Mouse (Mus musculus) neural tube, embryonic 12.5 days (tissue): ENCODE results near the gene Ccdc183. TPM values are rescaled to one million over a fixed set of nuclear protein-coding genes. Genes with fewer than 3 reads are reported as not detected.

Experiments
- ATAC-seq: fragments of 200-750 bp; cut with Nextera tagmentation; 2 replicates; pipeline ENCODE4 v1.8.0; 2017; ENCODE audit warnings: low read depth, mild to moderate bottlenecking, moderate TSS enrichment, moderate library complexity; ENCODE audit not compliant: low FRiP score
- H3K27ac ChIP-seq: fragments of 300-500 bp; sonication (generic); 2 replicates; pipeline ENCODE4 v1.5.1; 2016
- H3K27me3 ChIP-seq: fragments of 300-500 bp; sonication (generic); replicated peaks from 2 replicates; pipeline ENCODE4 v1.6.1; 2016; ENCODE audit warnings: mild to moderate bottlenecking
- H3K36me3 ChIP-seq: fragments of 300-500 bp; sonication (generic); 2 replicates; pipeline ENCODE4 v1.6.1; 2016; ENCODE audit warnings: mild to moderate bottlenecking
- H3K4me1 ChIP-seq: fragments of 300-500 bp; sonication (generic); 2 replicates; pipeline ENCODE4 v1.6.1; 2016
- H3K4me2 ChIP-seq: fragments of 300-500 bp; sonication (generic); replicated peaks from 2 replicates; pipeline ENCODE4 v1.6.1; 2016; ENCODE audit warnings: mild to moderate bottlenecking
- H3K4me3 ChIP-seq: fragments of 300-500 bp; sonication (generic); 2 replicates; pipeline ENCODE4 v1.5.1; 2016
- H3K9ac ChIP-seq: fragments of 300-500 bp; sonication (generic); 2 replicates; pipeline ENCODE4 v1.6.1; 2016; ENCODE audit warnings: mild to moderate bottlenecking
- H3K9me3 ChIP-seq: fragments of 300-500 bp; sonication (generic); 2 replicates; pipeline ENCODE4 v1.6.1; 2016; ENCODE audit warnings: mild to moderate bottlenecking
- WGBS: fragments of 180-500 bp; shearing (Covaris S2); methylation state at CpG from one replicate; pipeline ENCODE4 v1.1.7; 2016; 5-methylcytosine and 5-hydroxymethylcytosine counted together
- polyA plus RNA-seq: library from polyadenylated mRNA; unstranded; fragments of >200 nt; fragmentation: Nextera tagmentation; extraction: Ambion mirVana; gene quantifications from 2 replicates; pipeline ENCODE4 v1.2.1, GENCODE M21; 2016

Ccdc183 gene
- polyA plus RNA-seq, 1 experiment from 2014 or later: 0.30 TPM

- Histone ChIP-seq H3K9me3 (no peaks in the 10 kb centered on the region), H3K27me3 (no peaks in the 10 kb centered on the region), H3K36me3 (peaks cover 74% of the 10 kb centered on the region), H3K4me3 (no peak overlapping the region), H3K4me1 (no peaks in the 10 kb centered on the region), H3K27ac (no peak overlapping the region), H3K9ac (no peak overlapping the region), H3K4me2 (no peak overlapping the region)
- WGBS: 91% methylated on average over 2 of the region's 2 CpGs
- no peak for ATAC-seq
Measured at GRCm38 (mm10) chr2:25600037-25600436, 17.4 kb downstream of the Ccdc183 start.

- H3K9ac ChIP-seq: no peak overlapping the region
- no peaks in the 10 kb centered on the region for H3K9me3 ChIP-seq
- H3K36me3 ChIP-seq: peaks cover 81% of the 10 kb centered on the region
- H3K4me2 ChIP-seq: no peak overlapping the region
- no peak for ATAC-seq
- WGBS: 94% methylated on average over 1 of the region's 1 CpGs
- no peak overlapping the region for H3K27ac ChIP-seq
- H3K27me3 ChIP-seq: no peaks in the 10 kb centered on the region
- H3K4me3 ChIP-seq: no peak overlapping the region
- no peaks in the 10 kb centered on the region for H3K4me1 ChIP-seq
Measured at GRCm38 (mm10) chr2:25598749-25599148, 18.7 kb downstream of the Ccdc183 start.

GRCm38 (mm10) chr2:25596765-25597510 is 20.5 kb downstream of the Ccdc183 start:
- Histone ChIP-seq H3K27me3 (no peaks in the 10 kb centered on the region), H3K27ac (no peak overlapping the region), H3K9me3 (no peaks in the 10 kb centered on the region), H3K4me2 (no peak overlapping the region), H3K4me1 (no peaks in the 10 kb centered on the region), H3K9ac (no peak overlapping the region), H3K4me3 (no peak overlapping the region), H3K36me3 (peaks cover 93% of the 10 kb centered on the region)
- 98% methylated on average over 5 of the region's 5 CpGs for WGBS
- ATAC-seq: no peak

GRCm38 (mm10) chr2:25591863-25592262 is 25.6 kb downstream of the Ccdc183 start:
- ATAC-seq: no peak
- no peak overlapping the region for H3K4me3 ChIP-seq
- H3K36me3 ChIP-seq: peaks cover 90% of the 10 kb centered on the region
- 88% methylated on average over 2 of the region's 2 CpGs for WGBS
- H3K9ac ChIP-seq: no peak overlapping the region
- H3K4me2 ChIP-seq: no peak overlapping the region
- H3K27me3 ChIP-seq: no peaks in the 10 kb centered on the region
- no peak overlapping the region for H3K27ac ChIP-seq
- no peaks in the 10 kb centered on the region for H3K9me3 ChIP-seq
- no peaks in the 10 kb centered on the region for H3K4me1 ChIP-seq

GRCm38 (mm10) chr2:25588227-25588907 is 29.1 kb downstream of the Ccdc183 start:
- Histone ChIP-seq H3K27me3 (no peaks in the 10 kb centered on the region), H3K9ac (no peak overlapping the region), H3K9me3 (no peaks in the 10 kb centered on the region), H3K36me3 (peaks cover 92% of the 10 kb centered on the region), H3K4me2 (no peak overlapping the region), H3K4me1 (peaks cover 5% of the 10 kb centered on the region; the same call in 1 of the 2 replicates), H3K4me3 (no peak overlapping the region), H3K27ac (no peak overlapping the region)
- 96% methylated on average over 8 of the region's 8 CpGs for whole genome bisulfite sequencing
- no peak for ATAC-seq

GRCm38 (mm10) chr2:25587290-25587689 is 30.2 kb downstream of the Ccdc183 start:
- ATAC-seq: no peak
- no peaks in the 10 kb centered on the region for H3K27me3 ChIP-seq
- H3K4me2 ChIP-seq: no peak overlapping the region
- WGBS: 90% methylated on average over 8 of the region's 8 CpGs
- peaks cover 16% of the 10 kb centered on the region for H3K4me1 ChIP-seq
- no peaks in the 10 kb centered on the region for H3K9me3 ChIP-seq
- no peak overlapping the region for H3K4me3 ChIP-seq
- peaks cover 85% of the 10 kb centered on the region for H3K36me3 ChIP-seq
- H3K9ac ChIP-seq: no peak overlapping the region
- H3K27ac ChIP-seq: no peak overlapping the region

- peaks cover 5% of the 10 kb centered on the region for H3K27me3 ChIP-seq
- H3K4me3 ChIP-seq: no peak overlapping the region
- H3K4me2 ChIP-seq: no peak overlapping the region
- H3K9me3 ChIP-seq: no peaks in the 10 kb centered on the region
- H3K27ac ChIP-seq: no peak overlapping the region
- ATAC-seq: no peak
- WGBS: 87% methylated on average over 3 of the region's 3 CpGs
- H3K9ac ChIP-seq: no peak overlapping the region
- H3K4me1 ChIP-seq: peaks cover 31% of the 10 kb centered on the region
- peaks cover 69% of the 10 kb centered on the region for H3K36me3 ChIP-seq
Measured at GRCm38 (mm10) chr2:25585601-25586000, 31.9 kb downstream of the Ccdc183 start.

GRCm38 (mm10) chr2:25584856-25585255 is 32.6 kb downstream of the Ccdc183 start:
- no peak overlapping the region for H3K27ac ChIP-seq
- peaks cover 62% of the 10 kb centered on the region for H3K36me3 ChIP-seq
- H3K4me1 ChIP-seq: peaks cover 35% of the 10 kb centered on the region
- peaks cover 13% of the 10 kb centered on the region for H3K27me3 ChIP-seq
- no peak overlapping the region for H3K4me3 ChIP-seq
- WGBS: 86% methylated on average over 4 of the region's 4 CpGs
- ATAC-seq: no peak
- no peak overlapping the region for H3K4me2 ChIP-seq
- no peaks in the 10 kb centered on the region for H3K9me3 ChIP-seq
- H3K9ac ChIP-seq: no peak overlapping the region

- H3K9ac ChIP-seq: no peak overlapping the region
- no peaks in the 10 kb centered on the region for H3K9me3 ChIP-seq
- no peak overlapping the region for H3K4me2 ChIP-seq
- H3K27ac ChIP-seq: no peak overlapping the region
- peaks cover 42% of the 10 kb centered on the region for H3K4me1 ChIP-seq
- WGBS: 92% methylated on average over 3 of the region's 3 CpGs
- ATAC-seq: no peak
- H3K36me3 ChIP-seq: peaks cover 57% of the 10 kb centered on the region
- H3K27me3 ChIP-seq: peaks cover 20% of the 10 kb centered on the region
- no peak overlapping the region for H3K4me3 ChIP-seq
Measured at GRCm38 (mm10) chr2:25584152-25584551, 33.3 kb downstream of the Ccdc183 start.

- peaks cover 47% of the 10 kb centered on the region for H3K4me1 ChIP-seq
- H3K36me3 ChIP-seq: peaks cover 53% of the 10 kb centered on the region
- H3K9ac ChIP-seq: no peak overlapping the region
- no peak overlapping the region for H3K4me3 ChIP-seq
- no peak for ATAC-seq
- no peak overlapping the region for H3K27ac ChIP-seq
- H3K27me3 ChIP-seq: peaks cover 26% of the 10 kb centered on the region
- no peaks in the 10 kb centered on the region for H3K9me3 ChIP-seq
- WGBS: 77% methylated on average over 4 of the region's 4 CpGs
- no peak overlapping the region for H3K4me2 ChIP-seq
Measured at GRCm38 (mm10) chr2:25583571-25583970, 33.9 kb downstream of the Ccdc183 start.

- H3K9me3 ChIP-seq: no peaks in the 10 kb centered on the region
- H3K27me3 ChIP-seq: peaks cover 30% of the 10 kb centered on the region
- 0 out of 2 replicates have a peak, but pooled peaks have one; percentile 8 for ATAC-seq
- H3K4me1 ChIP-seq: peaks cover 51% of the 10 kb centered on the region
- no peak overlapping the region for H3K9ac ChIP-seq
- H3K27ac ChIP-seq: no peak overlapping the region
- H3K4me2 ChIP-seq: no peak overlapping the region; the same call in 1 of the 2 replicates
- peaks cover 49% of the 10 kb centered on the region for H3K36me3 ChIP-seq
- 79% methylated on average over 6 of the region's 6 CpGs for WGBS
- H3K4me3 ChIP-seq: no peak overlapping the region
Measured at GRCm38 (mm10) chr2:25583120-25583481, 34.4 kb downstream of the Ccdc183 start.

- Histone ChIP-seq H3K4me1 (peaks cover 57% of the 10 kb centered on the region), H3K4me2 (peak overlapping the region; percentile 60), H3K9ac (no peak overlapping the region), H3K27me3 (peaks cover 36% of the 10 kb centered on the region), H3K9me3 (no peaks in the 10 kb centered on the region), H3K36me3 (peaks cover 44% of the 10 kb centered on the region), H3K27ac (no peak overlapping the region; the same call in 1 of the 2 replicates), H3K4me3 (no peak overlapping the region)
- 45% methylated on average over 12 of the region's 12 CpGs for WGBS
- ATAC-seq: 0 out of 2 replicates have a peak, but pooled peaks have one; percentile 28
Measured at GRCm38 (mm10) chr2:25582466-25583119, 34.9 kb downstream of the Ccdc183 start.
